Mouse (Mus musculus) C2C12 (cell line): ENCODE data around the gene Hyal3. TPM values are rescaled to one million over a fixed set of nuclear protein-coding genes. Genes with fewer than 3 reads are reported as not detected.
A peak's percentile ranks its signal among the peaks of the same experiment; 100 is the strongest.

Experiments used
- H3K27me3 ChIP-seq: one replicate; pipeline ENCODE4 v1.6.1; 2011; ENCODE audit not compliant: control insufficient read depth, insufficient read depth, insufficient read length
- H3K36me3 ChIP-seq: one replicate; pipeline ENCODE4 v1.6.1; 2011; ENCODE audit not compliant: control insufficient read depth, insufficient read depth
- H3K4me3 ChIP-seq: one replicate; pipeline ENCODE4 v1.5.1; 2011; ENCODE audit warnings: mild to moderate bottlenecking, control low read depth; ENCODE audit not compliant: poor library complexity, insufficient read depth, severe bottlenecking
- H3K79me2 ChIP-seq: one replicate; pipeline ENCODE4 v1.6.1; 2011; ENCODE audit not compliant: control insufficient read depth, insufficient read depth
- H3K79me3 ChIP-seq: one replicate; pipeline ENCODE4 v1.6.1; 2011; ENCODE audit warnings: low read depth, control low read depth
- H3ac ChIP-seq: one replicate; pipeline ENCODE3; 2011; ENCODE audit warnings: low read depth; ENCODE audit not compliant: control insufficient read depth, insufficient read length
- CEBPB ChIP-seq: IDR thresholded peaks from one replicate; pipeline ENCODE4 v1.6.1; 2011; ENCODE audit warnings: low read depth, mild to moderate bottlenecking, control low read depth, moderate library complexity
- CTCF ChIP-seq: IDR thresholded peaks from one replicate; pipeline ENCODE4 v1.5.1; 2011; ENCODE audit not compliant: control insufficient read depth, insufficient read depth, insufficient read length
- FOSL1 ChIP-seq: IDR thresholded peaks from one replicate; pipeline ENCODE4 v1.8.0; 2011; ENCODE audit warnings: mild to moderate bottlenecking, low read length; ENCODE audit not compliant: poor library complexity, insufficient read depth, severe bottlenecking
- MAX ChIP-seq: IDR thresholded peaks from one replicate; pipeline ENCODE4 v1.6.1; 2011; ENCODE audit warnings: mild to moderate bottlenecking, control low read depth
- MYOD1 ChIP-seq: IDR thresholded peaks from one replicate; pipeline ENCODE4 v1.6.1; 2011; ENCODE audit warnings: low read depth; ENCODE audit not compliant: control insufficient read depth, insufficient read length
- MYOG ChIP-seq: IDR thresholded peaks from one replicate; pipeline ENCODE4 v1.6.1; 2011; ENCODE audit not compliant: control insufficient read depth, insufficient read length; ENCODE audit errors: extremely low read depth
- USF1 ChIP-seq: IDR thresholded peaks from one replicate; pipeline ENCODE4 v1.6.1; 2011; ENCODE audit warnings: low read depth, mild to moderate bottlenecking, control low read depth, moderate library complexity
- long read RNA-seq, 2 experiments: library from polyadenylated mRNA; unstranded; transcript quantifications; one replicate each; pipeline ENCODE4 v2.0.0; 2019 to 2020
- polyA plus RNA-seq: library from polyadenylated mRNA; unstranded; fragments of >200 nt; fragmentation: generic; extraction: Trizol; gene quantifications from one replicate; pipeline ENCODE4 v1.2.1, GENCODE M21; 2012; ENCODE audit warnings: missing spikeins

Hyal3 gene
- 0.28 TPM for polyA plus RNA-seq
- long read RNA-seq, experiment 1: 0 reads
- long read RNA-seq, experiment 2: 0 reads

DNA sequence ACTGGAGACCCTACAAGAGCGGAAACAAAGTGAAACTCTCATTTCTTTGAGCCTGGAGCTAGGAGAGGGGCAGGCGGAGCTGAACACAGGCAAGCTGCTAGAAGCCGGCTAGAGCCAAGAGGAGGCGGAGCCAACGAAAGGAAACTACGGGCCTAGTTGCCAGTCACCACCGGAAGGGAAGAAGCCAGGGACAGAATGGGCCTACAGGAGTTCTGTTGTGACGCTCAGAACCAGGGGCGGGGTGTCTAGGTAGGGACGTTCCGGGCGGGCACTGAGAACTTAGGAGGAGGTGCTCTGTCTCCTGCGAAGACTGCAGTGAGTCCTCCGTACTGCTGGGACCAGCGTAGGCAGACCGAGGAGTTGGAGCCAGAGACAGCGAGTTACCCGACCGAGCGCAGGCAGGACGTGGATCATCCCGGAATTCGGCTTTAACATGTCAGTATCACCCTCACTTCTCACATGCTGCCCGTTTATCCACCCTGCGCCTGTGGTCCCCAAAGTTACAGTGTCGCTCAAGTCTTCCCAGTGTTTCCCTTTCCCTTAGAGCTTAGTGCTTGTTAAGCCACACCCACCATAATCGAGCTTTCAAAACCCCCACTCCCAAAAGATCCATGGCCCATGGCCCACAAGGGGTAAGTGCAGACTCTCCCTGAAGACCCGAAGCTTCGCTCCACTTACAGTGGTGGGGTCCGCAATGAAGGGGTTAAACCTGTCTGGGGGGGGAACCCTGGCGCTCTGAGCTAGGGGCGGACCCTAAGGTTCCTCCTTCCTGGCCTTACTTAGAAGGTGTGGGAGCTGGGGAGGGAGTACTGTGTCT, at the start of gene Hyal3:
Hyal3 (plus strand) TSS at position 318 of the 817 bp plus-strand sequence.
- Histone ChIP-seq H3ac (peak within 1 kb of the TSS; percentile 64), H3K79me2 (peaks cover 10% of the 10 kb centered on the region), H3K79me3 (no peaks in the 10 kb centered on the region), H3K4me3 (peak within 1 kb of the TSS; percentile 47), H3K27me3 (no peaks in the 10 kb centered on the region), H3K36me3 (no peaks in the 10 kb centered on the region)
- TF ChIP-seq MYOD1 (no peak), FOSL1 (no peak), MYOG (no peak)

DNA sequence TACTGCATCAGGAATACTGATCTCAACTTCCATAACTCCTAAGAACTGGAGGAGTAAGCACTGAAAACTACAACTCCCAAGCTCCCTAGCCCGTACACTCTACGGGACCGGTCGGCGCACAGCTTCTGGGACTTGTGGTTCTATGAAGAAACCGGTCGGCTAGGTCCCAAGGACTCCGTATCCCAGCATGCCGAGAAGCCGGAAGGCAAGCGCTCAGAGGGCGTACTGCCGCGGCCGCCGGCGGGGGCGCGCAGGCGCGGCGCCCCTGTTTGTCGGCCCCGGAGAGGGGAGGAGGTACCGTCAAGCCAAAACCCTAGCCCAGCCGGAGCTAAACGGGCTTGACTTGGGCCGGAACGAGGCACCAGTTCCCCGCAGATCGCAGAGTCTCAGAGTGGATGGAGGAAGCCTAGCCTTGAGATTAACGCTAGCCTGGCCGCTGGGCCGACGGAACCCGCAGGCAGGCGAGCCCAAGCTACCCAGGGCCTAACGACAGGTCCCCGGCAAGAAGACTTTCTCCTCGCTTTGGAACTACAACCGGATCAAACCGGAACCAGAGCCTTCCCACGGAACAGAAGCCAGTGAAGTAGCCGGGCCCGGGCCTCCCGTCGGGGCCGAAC, 46.7 kb upstream of the Hyal3 start, which contains the start of gene Tmem115:
Tmem115 (plus strand) TSS at position 155 of the 617 bp plus-strand sequence.
- peak within 1 kb of the TSS; percentile 74 for H3K4me3 ChIP-seq
- H3K36me3 ChIP-seq: peaks cover 14% of the 10 kb centered on the region
- H3K79me3 ChIP-seq: peaks cover 27% of the 10 kb centered on the region
- peaks cover 36% of the 10 kb centered on the region for H3K79me2 ChIP-seq
- no peaks in the 10 kb centered on the region for H3K27me3 ChIP-seq
- TF ChIP-seq MYOD1 (no peak), CTCF (no peak), FOSL1 (no peak), MAX (no peak), USF1 (no peak), CEBPB (no peak), MYOG (no peak)
- H3ac ChIP-seq: peak within 1 kb of the TSS; percentile 77

GRCm38 (mm10) chr9:107534408-107535202, 46.0 kb upstream of the Hyal3 start:
- Histone ChIP-seq H3K79me2 (peaks cover 36% of the 10 kb centered on the region), H3K36me3 (peaks cover 15% of the 10 kb centered on the region), H3K27me3 (no peaks in the 10 kb centered on the region), H3ac (peak overlapping the region; percentile 77), H3K4me3 (peak overlapping the region; percentile 74), H3K79me3 (peaks cover 27% of the 10 kb centered on the region)
- TF ChIP-seq MYOG: no peak
- TF ChIP-seq CEBPB: no peak
- TF ChIP-seq MYOD1: no peak

- Histone ChIP-seq H3K27me3 (no peaks in the 10 kb centered on the region), H3ac (no peak overlapping the region), H3K4me3 (no peak overlapping the region), H3K36me3 (peaks cover 15% of the 10 kb centered on the region), H3K79me2 (peaks cover 36% of the 10 kb centered on the region), H3K79me3 (peaks cover 27% of the 10 kb centered on the region)
- TF ChIP-seq USF1: no peak
- TF ChIP-seq MYOD1: no peak
- TF ChIP-seq FOSL1: no peak
- TF ChIP-seq MYOG: no peak
- no peak for TF ChIP-seq MAX
- no peak for TF ChIP-seq CTCF
- no peak for TF ChIP-seq CEBPB
Measured at GRCm38 (mm10) chr9:107538231-107538630, 42.4 kb upstream of the Hyal3 start.

DNA sequence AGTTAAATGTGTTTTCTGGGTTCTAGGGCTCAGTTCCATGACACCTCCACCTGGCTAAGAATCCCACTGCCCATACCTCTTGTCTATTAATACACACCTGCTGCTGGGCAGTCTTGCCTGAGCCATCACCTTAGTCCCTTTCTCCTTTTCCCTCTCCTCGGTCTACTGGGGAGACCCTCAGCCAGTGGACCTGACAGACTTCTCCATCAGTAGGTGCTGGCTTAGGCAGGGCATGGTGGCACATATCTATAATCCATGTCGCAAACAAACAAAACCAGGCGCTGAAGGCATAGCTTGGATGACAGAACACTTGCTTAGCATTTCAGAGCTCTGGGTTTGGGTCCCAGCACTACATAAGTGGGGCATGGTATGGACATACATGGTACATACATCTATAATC, 41.9 kb upstream of the Hyal3 start:
- Histone ChIP-seq H3K79me2 (peaks cover 36% of the 10 kb centered on the region), H3K36me3 (peaks cover 15% of the 10 kb centered on the region), H3K27me3 (no peaks in the 10 kb centered on the region), H3K4me3 (no peak overlapping the region), H3ac (no peak overlapping the region), H3K79me3 (peaks cover 27% of the 10 kb centered on the region)
- TF ChIP-seq MAX (no peak), USF1 (no peak), MYOG (no peak), MYOD1 (no peak), CEBPB (no peak), CTCF (no peak), FOSL1 (no peak)
